Mouse (Mus musculus): ENCODE measurements at regions not wholly inside any gene's neighbourhood (a gene's known extent, or its start where the extent isn't known, plus 50 kb on each side); places are given as distances from the start of the nearest gene placed in this dataset.

GRCm38 (mm10) chr14:46614936-46615335 is 145.4 kb upstream of the Cdkn3 start:
- DNase-seq, result no peak
- no peak for TF ChIP-seq POLR2A (IDR thresholded peaks at IDR 0.05; ENCODE audit: borderline replicate concordance, insufficient read depth, low read length)
- H3K4me1 ChIP-seq (ENCODE audit: control insufficient read depth, insufficient read depth, low read length), result no peaks in the 10 kb centered on the region
- H3K4me3 ChIP-seq (replicated peaks; ENCODE audit: insufficient read depth, low read depth, low read length), result no peak overlapping the region
- no peaks in the 10 kb centered on the region for H3K27me3 ChIP-seq (ENCODE audit: control insufficient read depth, insufficient read depth, low read length)
- no peak overlapping the region for H3K27ac ChIP-seq (ENCODE audit: insufficient read depth, low read length)
- 82% methylated on average over 4 of the region's 4 CpGs for WGBS

- H3K4me1 ChIP-seq (ENCODE audit: control insufficient read depth, insufficient read depth, low read length), result no peaks in the 10 kb centered on the region
- no peak for TF ChIP-seq POLR2A (IDR thresholded peaks at IDR 0.05; ENCODE audit: borderline replicate concordance, insufficient read depth, low read length)
- TF ChIP-seq CTCF (IDR thresholded peaks at IDR 0.05; ENCODE audit: borderline replicate concordance, insufficient read depth, low read depth, low read length), result no peak
- H3K4me3 ChIP-seq (replicated peaks; ENCODE audit: insufficient read depth, low read depth, low read length), result no peak overlapping the region
- WGBS, result 69% methylated on average over 4 of the region's 4 CpGs
- no peaks in the 10 kb centered on the region for H3K27me3 ChIP-seq (ENCODE audit: control insufficient read depth, insufficient read depth, low read length)
- no peak overlapping the region for H3K27ac ChIP-seq (ENCODE audit: insufficient read depth, low read length)
- no peak for DNase-seq
These were observed 146.6 kb upstream of the Cdkn3 start for GRCm38 (mm10) chr14:46613748-46614147.

- no peak for TF ChIP-seq POLR2A (IDR thresholded peaks at IDR 0.05; ENCODE audit: borderline replicate concordance, insufficient read depth, low read length)
- whole genome bisulfite sequencing, result 86% methylated on average over 8 of the region's 8 CpGs
- H3K4me3 ChIP-seq (replicated peaks; ENCODE audit: insufficient read depth, low read depth, low read length), result no peak overlapping the region
These were observed 147.1 kb upstream of the Cdkn3 start for GRCm38 (mm10) chr14:46613211-46613610.

GRCm38 (mm10) chr14:46612584-46612983 is 147.8 kb upstream of the Cdkn3 start:
- Histone ChIP-seq H3K27me3 (ENCODE audit: control insufficient read depth, insufficient read depth, low read length) (no peaks in the 10 kb centered on the region), H3K27ac (ENCODE audit: insufficient read depth, low read length) (no peak overlapping the region), H3K4me3 (replicated peaks; ENCODE audit: insufficient read depth, low read depth, low read length) (no peak overlapping the region), H3K4me1 (ENCODE audit: control insufficient read depth, insufficient read depth, low read length) (no peaks in the 10 kb centered on the region)
- WGBS, result 77% methylated on average over 9 of the region's 9 CpGs
- no peak for TF ChIP-seq POLR2A (IDR thresholded peaks at IDR 0.05; ENCODE audit: borderline replicate concordance, insufficient read depth, low read length)
- TF ChIP-seq CTCF (IDR thresholded peaks at IDR 0.05; ENCODE audit: borderline replicate concordance, insufficient read depth, low read depth, low read length), result no peak
- DNase-seq, result no peak

More at GRCm38 (mm10) chr14:46613211-46613610, 147.1 kb upstream of the Cdkn3 start:
- H3K27me3 ChIP-seq (ENCODE audit: control insufficient read depth, insufficient read depth, low read length), result no peaks in the 10 kb centered on the region
- DNase-seq, result no peak
- H3K4me1 ChIP-seq (ENCODE audit: control insufficient read depth, insufficient read depth, low read length), result no peaks in the 10 kb centered on the region
- H3K27ac ChIP-seq (ENCODE audit: insufficient read depth, low read length), result no peak overlapping the region

- Histone ChIP-seq H3K4me1 (ENCODE audit: control insufficient read depth, insufficient read depth, low read length) (no peaks in the 10 kb centered on the region), H3K4me3 (replicated peaks; ENCODE audit: insufficient read depth, low read depth, low read length) (no peak overlapping the region), H3K27ac (ENCODE audit: insufficient read depth, low read length) (no peak overlapping the region), H3K27me3 (ENCODE audit: control insufficient read depth, insufficient read depth, low read length) (no peaks in the 10 kb centered on the region)
- WGBS, result 96% methylated on average over 5 of the region's 5 CpGs
- no peak for DNase-seq
- TF ChIP-seq CTCF (IDR thresholded peaks at IDR 0.05; ENCODE audit: borderline replicate concordance, insufficient read depth, low read depth, low read length) (no peak), POLR2A (IDR thresholded peaks at IDR 0.05; ENCODE audit: borderline replicate concordance, insufficient read depth, low read length) (no peak)
These were observed 149.4 kb upstream of the Cdkn3 start for GRCm38 (mm10) chr14:46610926-46611325.

GRCm38 (mm10) chr14:46610226-46610855 is 150.0 kb upstream of the Cdkn3 start:
- H3K27ac ChIP-seq (ENCODE audit: insufficient read depth, low read length), result no peak overlapping the region
- TF ChIP-seq POLR2A (IDR thresholded peaks at IDR 0.05; ENCODE audit: borderline replicate concordance, insufficient read depth, low read length), result no peak
- no peak for TF ChIP-seq CTCF (IDR thresholded peaks at IDR 0.05; ENCODE audit: borderline replicate concordance, insufficient read depth, low read depth, low read length)
- no peaks in the 10 kb centered on the region for H3K27me3 ChIP-seq (ENCODE audit: control insufficient read depth, insufficient read depth, low read length)
- 0 out of 2 replicates have a peak, but pooled peaks cover under 1% of the 10 kb centered on the region for H3K4me1 ChIP-seq (ENCODE audit: control insufficient read depth, insufficient read depth, low read length)
- no peak overlapping the region for H3K4me3 ChIP-seq (replicated peaks; ENCODE audit: insufficient read depth, low read depth, low read length)
- 94% methylated on average over 9 of the region's 9 CpGs for WGBS
- no peak for DNase-seq

- Histone ChIP-seq H3K4me3 (replicated peaks; ENCODE audit: insufficient read depth, low read depth, low read length) (no peak overlapping the region), H3K27ac (ENCODE audit: insufficient read depth, low read length) (no peak overlapping the region), H3K4me1 (ENCODE audit: control insufficient read depth, insufficient read depth, low read length) (peaks cover 5% of the 10 kb centered on the region; the same call in 1 of the 2 replicates), H3K27me3 (ENCODE audit: control insufficient read depth, insufficient read depth, low read length) (no peaks in the 10 kb centered on the region; the same call in 1 of the 2 replicates)
- WGBS, result 90% methylated on average over 3 of the region's 3 CpGs
- no peak for TF ChIP-seq CTCF (IDR thresholded peaks at IDR 0.05; ENCODE audit: borderline replicate concordance, insufficient read depth, low read depth, low read length)
- TF ChIP-seq POLR2A (IDR thresholded peaks at IDR 0.05; ENCODE audit: borderline replicate concordance, insufficient read depth, low read length), result no peak
- DNase-seq, result no peak
These were observed 153.6 kb upstream of the Cdkn3 start for GRCm38 (mm10) chr14:46606694-46607093.

- H3K4me1 ChIP-seq (ENCODE audit: control insufficient read depth, insufficient read depth, low read length), result peaks cover 5% of the 10 kb centered on the region; the same call in 1 of the 2 replicates
- no peak overlapping the region for H3K27ac ChIP-seq (ENCODE audit: insufficient read depth, low read length)
- H3K27me3 ChIP-seq (ENCODE audit: control insufficient read depth, insufficient read depth, low read length), result no peaks in the 10 kb centered on the region; the same call in 1 of the 2 replicates
- 87% methylated on average over 9 of the region's 9 CpGs for WGBS
- no peak overlapping the region for H3K4me3 ChIP-seq (replicated peaks; ENCODE audit: insufficient read depth, low read depth, low read length)
- TF ChIP-seq POLR2A (IDR thresholded peaks at IDR 0.05; ENCODE audit: borderline replicate concordance, insufficient read depth, low read length) (no peak), CTCF (IDR thresholded peaks at IDR 0.05; ENCODE audit: borderline replicate concordance, insufficient read depth, low read depth, low read length) (no peak)
- DNase-seq, result no peak
These were observed 154.3 kb upstream of the Cdkn3 start for GRCm38 (mm10) chr14:46606037-46606436.
